Mouse (Mus musculus) hindbrain, embryonic 16.5 days (tissue): Measurements from ENCODE around the gene Plin5. TPM values are rescaled to one million over a fixed set of nuclear protein-coding genes. Genes with fewer than 3 reads are reported as not detected.

Experiments used
- ATAC-seq: fragments of 200-750 bp; cut with Nextera tagmentation; 2 replicates; pipeline ENCODE4 v1.8.0; 2017; ENCODE audit warnings: moderate TSS enrichment, moderate library complexity
- H3K27ac ChIP-seq: fragments of 300-500 bp; sonication (generic); 2 replicates; pipeline ENCODE4 v1.5.1; 2014; ENCODE audit warnings: low read depth, mild to moderate bottlenecking, control low read depth, low read length, moderate library complexity
- H3K27me3 ChIP-seq: fragments of 300-500 bp; sonication (generic); replicated peaks from 2 replicates; pipeline ENCODE4 v1.6.1; 2014; ENCODE audit warnings: low read length; ENCODE audit not compliant: control insufficient read depth, insufficient read depth
- H3K36me3 ChIP-seq: fragments of 300-500 bp; sonication (generic); 2 replicates; pipeline ENCODE4 v1.6.1; 2014; ENCODE audit warnings: mild to moderate bottlenecking, low read length, moderate library complexity, mixed read lengths; ENCODE audit not compliant: control insufficient read depth, insufficient read depth
- H3K4me1 ChIP-seq: fragments of 300-500 bp; sonication (generic); 2 replicates; pipeline ENCODE4 v1.6.1; 2014; ENCODE audit warnings: low read depth, low read length; ENCODE audit not compliant: control insufficient read depth, insufficient read depth
- H3K4me2 ChIP-seq: fragments of 300-500 bp; sonication (generic); 2 replicates; pipeline ENCODE4 v1.6.1; 2014; ENCODE audit warnings: mild to moderate bottlenecking, low read length, control low read depth, moderate library complexity
- H3K4me3 ChIP-seq: fragments of 300-500 bp; sonication (generic); 2 replicates; pipeline ENCODE4 v1.5.1; 2014; ENCODE audit warnings: mild to moderate bottlenecking, low read length, control low read depth, moderate library complexity
- H3K9ac ChIP-seq: fragments of 300-500 bp; sonication (generic); 2 replicates; pipeline ENCODE4 v1.6.1; 2014; ENCODE audit warnings: low read depth, mild to moderate bottlenecking, control low read depth, low read length, moderate library complexity
- H3K9me3 ChIP-seq: fragments of 300-500 bp; sonication (generic); 2 replicates; pipeline ENCODE4 v1.6.1; 2014; ENCODE audit warnings: mild to moderate bottlenecking, low read length, moderate library complexity; ENCODE audit not compliant: control insufficient read depth
- WGBS: fragments of 180-500 bp; shearing (Covaris S2); extraction: QIAGEN DNeasy Blood & Tissue Kit; methylation state at CpG from one replicate; pipeline ENCODE4 v1.1.7; 2014; 5-methylcytosine and 5-hydroxymethylcytosine counted together
- polyA plus RNA-seq: library from polyadenylated mRNA; unstranded; fragments of >200 nt; fragmentation: Nextera tagmentation; extraction: Ambion mirVana; gene quantifications from 2 replicates; pipeline ENCODE4 v1.2.1, GENCODE M21; 2015

The Plin5 gene
- polyA plus RNA-seq, 1 experiment from 2014 or later: 3.4 TPM

DNA sequence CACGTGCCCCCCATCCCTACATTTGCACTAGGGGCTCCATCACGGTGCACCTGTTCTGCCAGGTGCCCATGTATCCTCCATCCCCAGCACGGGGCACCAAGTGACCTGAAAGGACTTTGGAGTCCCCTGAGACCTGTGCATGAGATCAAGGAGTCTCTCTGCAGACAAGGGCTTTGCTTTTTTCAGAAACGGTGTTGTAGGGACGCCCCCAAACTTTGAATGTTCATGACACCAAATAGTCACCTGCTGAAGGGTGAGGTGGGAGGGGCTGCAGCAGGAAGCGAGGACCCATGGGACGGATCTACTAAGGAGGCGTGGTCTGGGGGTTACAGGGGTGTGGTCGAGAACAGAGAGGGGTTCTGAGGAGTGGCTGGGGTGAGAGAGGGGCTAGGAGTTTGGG lies 30.9 kb upstream of the Plin5 start:
- no peak; the same call in 1 of the 2 replicates for ATAC-seq
- 22% methylated on average over 9 of the region's 9 CpGs for WGBS
- peak overlapping the region; percentile 43 for H3K4me3 ChIP-seq
- peak overlapping the region; percentile 91 for H3K4me2 ChIP-seq
- peak overlapping the region; percentile 77 for H3K9ac ChIP-seq
- H3K9me3 ChIP-seq: no peaks in the 10 kb centered on the region
- peaks cover 4% of the 10 kb centered on the region; the same call in 1 of the 2 replicates for H3K27me3 ChIP-seq
- H3K4me1 ChIP-seq: peaks cover 7% of the 10 kb centered on the region
- no peak overlapping the region for H3K27ac ChIP-seq
- H3K36me3 ChIP-seq: no peaks in the 10 kb centered on the region

DNA sequence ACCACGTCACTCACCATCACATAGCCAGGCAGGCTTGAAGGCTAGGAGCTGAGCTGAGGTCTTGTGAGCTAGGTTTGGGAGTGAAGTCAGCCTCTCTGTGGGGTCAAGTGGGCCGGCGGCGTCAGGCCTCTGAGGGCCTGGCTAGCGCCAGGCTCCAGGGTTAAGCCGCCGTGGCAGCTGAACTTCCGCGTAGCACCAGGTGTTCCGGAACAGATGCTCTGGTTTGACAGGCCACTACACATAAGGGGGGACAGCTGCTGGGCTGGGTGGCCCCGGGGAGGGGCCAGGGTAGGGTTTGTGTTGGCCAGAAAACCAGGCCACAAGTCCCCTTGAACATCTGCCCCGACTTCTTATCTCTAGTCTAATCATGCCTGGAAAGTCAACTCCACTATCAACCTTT lies 30.0 kb upstream of the Plin5 start:
- no peak overlapping the region for H3K4me3 ChIP-seq
- ATAC-seq: no peak
- H3K4me1 ChIP-seq: peaks cover 8% of the 10 kb centered on the region
- no peaks in the 10 kb centered on the region for H3K36me3 ChIP-seq
- no peaks in the 10 kb centered on the region for H3K9me3 ChIP-seq
- WGBS: 79% methylated on average over 12 of the region's 12 CpGs
- no peak overlapping the region for H3K9ac ChIP-seq
- no peak overlapping the region for H3K27ac ChIP-seq
- no peak overlapping the region for H3K4me2 ChIP-seq
- peaks cover 4% of the 10 kb centered on the region; the same call in 1 of the 2 replicates for H3K27me3 ChIP-seq

GRCm38 (mm10) chr17:56146131-56146530 lies 28.7 kb upstream of the Plin5 start:
- WGBS: 22% methylated on average over 9 of the region's 9 CpGs
- ATAC-seq: no peak
- Histone ChIP-seq H3K4me2 (no peak overlapping the region), H3K27ac (no peak overlapping the region), H3K4me1 (peaks cover 17% of the 10 kb centered on the region), H3K4me3 (no peak overlapping the region), H3K27me3 (peaks cover 4% of the 10 kb centered on the region; the same call in 1 of the 2 replicates), H3K9ac (no peak overlapping the region), H3K36me3 (no peaks in the 10 kb centered on the region), H3K9me3 (no peaks in the 10 kb centered on the region)

DNA sequence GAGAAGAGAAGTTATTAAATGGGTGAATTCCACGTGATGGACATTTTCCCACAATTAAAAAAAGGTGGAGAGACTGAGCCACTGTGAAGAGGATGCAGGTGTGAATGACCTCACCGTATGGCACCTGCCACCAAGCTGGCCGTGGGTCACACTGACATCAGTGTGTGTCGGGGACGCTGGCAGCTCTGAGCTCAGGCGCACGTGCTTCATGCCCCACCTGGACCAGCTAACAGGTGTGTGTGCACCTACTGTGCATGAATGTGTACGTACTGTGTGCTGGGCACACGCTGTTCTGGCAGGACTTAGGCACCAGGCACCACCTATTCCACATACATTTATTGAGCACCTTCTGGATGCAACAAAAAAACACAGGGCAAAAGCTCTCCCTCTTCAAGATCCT lies 27.1 kb upstream of the Plin5 start:
- ATAC-seq: no peak
- no peaks in the 10 kb centered on the region for H3K36me3 ChIP-seq
- 73% methylated on average over 9 of the region's 9 CpGs for WGBS
- no peak overlapping the region for H3K9ac ChIP-seq
- H3K27ac ChIP-seq: no peak overlapping the region
- H3K4me3 ChIP-seq: no peak overlapping the region
- H3K9me3 ChIP-seq: no peaks in the 10 kb centered on the region
- H3K27me3 ChIP-seq: 0 out of 2 replicates have a peak, but pooled peaks cover 2% of the 10 kb centered on the region
- peaks cover 21% of the 10 kb centered on the region for H3K4me1 ChIP-seq
- no peak overlapping the region for H3K4me2 ChIP-seq

DNA sequence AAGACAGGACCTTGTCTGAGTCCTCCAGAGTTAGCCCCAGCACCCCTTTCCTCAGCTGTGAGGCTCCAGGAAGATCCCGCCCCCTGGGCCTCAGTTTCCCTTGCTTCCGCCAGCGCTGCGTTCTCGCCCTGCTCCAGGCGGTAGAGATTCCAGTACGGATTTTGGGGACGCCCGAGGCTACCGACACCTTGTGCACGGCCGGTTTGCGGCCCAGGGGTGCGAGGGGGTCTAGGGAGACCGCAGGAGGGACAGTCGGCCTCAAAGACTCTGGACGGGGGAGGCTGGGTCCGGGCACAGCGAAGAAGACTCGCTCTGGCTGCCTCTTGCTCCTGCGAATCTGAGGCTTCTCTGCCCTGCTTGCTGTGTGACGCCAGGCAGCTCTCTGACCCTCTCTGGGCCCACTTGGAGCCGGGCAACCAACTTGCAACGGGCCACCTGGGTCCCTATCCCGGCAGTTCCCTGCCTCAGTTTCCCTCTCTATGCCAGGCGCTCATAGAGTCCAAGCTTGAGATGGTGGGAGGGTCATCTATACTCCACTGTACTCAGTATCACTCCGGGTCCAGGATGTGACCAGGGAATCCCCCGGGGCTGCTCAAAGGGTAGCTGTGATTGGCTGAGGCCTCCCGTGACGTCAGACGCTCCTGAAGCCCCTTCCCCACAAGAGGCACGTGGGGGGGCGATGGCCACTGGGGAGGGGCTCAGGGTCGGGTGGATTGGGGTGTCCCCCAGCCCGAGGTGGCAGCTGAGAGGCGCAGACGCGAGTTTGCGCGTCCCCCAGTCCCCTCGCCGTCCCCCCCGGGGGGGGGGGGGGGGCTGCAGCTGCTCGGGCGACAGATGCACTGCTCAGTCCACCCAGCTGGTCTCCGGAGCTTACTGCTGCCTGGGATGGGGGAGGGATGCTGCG lies 24.6 kb upstream of the Plin5 start:
- peak overlapping the region; percentile 6; the same call in 1 of the 2 replicates for H3K27ac ChIP-seq
- peak overlapping the region; percentile 59 for H3K4me2 ChIP-seq
- no peaks in the 10 kb centered on the region for H3K36me3 ChIP-seq
- WGBS: under 1% methylated on average over 36 of the region's 47 CpGs
- ATAC-seq: peak; percentile 47
- no peaks in the 10 kb centered on the region for H3K9me3 ChIP-seq
- H3K4me1 ChIP-seq: peaks cover 33% of the 10 kb centered on the region
- no peaks in the 10 kb centered on the region for H3K27me3 ChIP-seq
- peak overlapping the region; percentile 63 for H3K9ac ChIP-seq
- H3K4me3 ChIP-seq: peak overlapping the region; percentile 45

GRCm38 (mm10) chr17:56139858-56140595 lies 22.6 kb upstream of the Plin5 start, which contains the start of gene Sema6b:
Gene Sema6b, minus strand, starts transcription at chr17:56140343.
- WGBS: under 1% methylated on average over 65 of the region's 79 CpGs
- H3K27ac ChIP-seq: peak within 1 kb of the TSS; percentile 83
- no peaks in the 10 kb centered on the region for H3K36me3 ChIP-seq
- H3K9ac ChIP-seq: peak within 1 kb of the TSS; percentile 90
- H3K27me3 ChIP-seq: no peaks in the 10 kb centered on the region
- peaks cover 33% of the 10 kb centered on the region for H3K4me1 ChIP-seq
- H3K4me2 ChIP-seq: peak within 1 kb of the TSS; percentile 82
- H3K9me3 ChIP-seq: no peaks in the 10 kb centered on the region
- H3K4me3 ChIP-seq: peak within 1 kb of the TSS; percentile 94
- peak; percentile 40 for ATAC-seq

- Histone ChIP-seq H3K27ac (peak overlapping the region; percentile 83), H3K4me1 (peaks cover 37% of the 10 kb centered on the region), H3K27me3 (no peaks in the 10 kb centered on the region), H3K4me3 (peak overlapping the region; percentile 94), H3K4me2 (peak overlapping the region; percentile 82), H3K36me3 (no peaks in the 10 kb centered on the region), H3K9me3 (no peaks in the 10 kb centered on the region), H3K9ac (peak overlapping the region; percentile 90)
- WGBS: 9% methylated on average over 13 of the region's 21 CpGs
- peak; percentile 22 for ATAC-seq
Observed at GRCm38 (mm10) chr17:56139355-56139754, 22.0 kb upstream of the Plin5 start.

DNA sequence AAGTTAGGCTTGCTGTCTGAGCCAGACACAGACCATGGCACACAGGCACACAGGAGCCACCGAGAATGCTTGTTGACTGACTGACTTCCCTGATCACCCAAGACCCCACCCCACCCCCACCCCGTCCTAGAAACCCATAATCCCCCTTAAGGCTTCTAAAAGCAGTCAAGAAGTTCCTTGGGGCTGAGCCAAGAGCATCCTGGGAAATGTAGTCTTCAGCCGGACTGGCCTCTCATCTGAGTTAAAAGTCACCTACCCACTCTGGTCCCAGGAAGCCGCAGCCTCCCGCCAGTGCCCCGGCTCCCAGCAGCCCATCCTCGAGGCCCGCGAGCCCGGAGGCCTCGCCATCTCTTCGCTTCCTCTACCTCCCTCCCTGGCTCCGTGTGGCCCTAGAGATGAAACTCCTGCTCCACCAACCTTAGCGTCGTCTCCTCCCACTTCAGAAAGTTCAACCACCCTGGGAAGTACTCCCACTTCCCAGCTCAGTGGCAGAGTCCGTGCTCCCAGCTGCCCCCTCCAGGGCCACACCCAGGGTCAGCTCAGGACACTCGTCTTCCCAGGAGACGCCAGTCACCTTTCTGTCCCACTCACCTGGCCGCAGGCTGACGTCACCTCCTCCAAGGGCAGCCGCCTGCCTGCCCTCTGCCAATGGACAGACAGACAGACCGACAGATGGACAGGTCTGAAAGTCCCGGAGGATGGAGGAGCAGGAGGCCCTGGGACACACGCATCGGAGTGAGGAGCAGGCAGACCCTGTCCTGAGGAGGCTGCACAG lies 20.6 kb upstream of the Plin5 start:
- ATAC-seq: no peak
- peak overlapping the region; percentile 94 for H3K4me3 ChIP-seq
- no peaks in the 10 kb centered on the region for H3K27me3 ChIP-seq
- no peak overlapping the region for H3K27ac ChIP-seq
- H3K4me2 ChIP-seq: peak overlapping the region; percentile 82
- peak overlapping the region; percentile 90 for H3K9ac ChIP-seq
- no peaks in the 10 kb centered on the region for H3K9me3 ChIP-seq
- no peaks in the 10 kb centered on the region for H3K36me3 ChIP-seq
- WGBS: 19% methylated on average over 24 of the region's 25 CpGs
- peaks cover 41% of the 10 kb centered on the region for H3K4me1 ChIP-seq
